Mouse (Mus musculus) telencephalon, adult 2 months (tissue): ENCODE results near the gene Hoxc4.

Experiments
- DNase-seq: peaks from one replicate; pipeline ENCODE4 v3.0.0-alpha.2; 2011; ENCODE audit warnings: low read depth, low spot score

Hoxc4 gene

DNA sequence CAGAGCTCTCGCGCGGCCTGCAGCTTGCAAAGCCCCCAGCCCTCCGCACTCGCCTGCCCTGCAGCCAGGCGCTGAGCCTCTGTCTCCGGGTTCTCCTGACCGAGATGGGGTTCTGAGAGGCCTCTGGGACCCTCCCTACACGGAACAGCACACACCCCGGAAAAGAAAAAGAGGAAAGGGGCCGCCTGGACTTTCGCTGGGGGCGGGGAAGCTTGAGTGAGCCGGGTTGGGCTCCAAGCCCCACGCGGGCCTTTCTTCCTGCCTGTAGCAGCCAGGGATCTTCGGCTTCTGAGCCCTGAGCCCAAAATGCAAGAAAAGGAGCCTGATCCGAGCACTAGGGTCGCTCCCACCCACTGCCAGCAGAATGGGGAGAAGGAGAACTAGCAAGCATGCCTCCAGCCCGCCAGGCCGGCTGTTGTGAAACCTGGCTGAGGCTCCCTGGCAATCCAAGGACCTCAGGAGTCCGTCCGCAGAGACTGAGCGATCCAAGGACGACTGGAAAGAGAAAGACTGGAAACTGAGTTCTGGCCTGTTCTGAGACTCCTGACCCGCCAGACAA lies 6.7 kb upstream of the Hoxc4 start:
- DNase-seq, result no peak

DNA sequence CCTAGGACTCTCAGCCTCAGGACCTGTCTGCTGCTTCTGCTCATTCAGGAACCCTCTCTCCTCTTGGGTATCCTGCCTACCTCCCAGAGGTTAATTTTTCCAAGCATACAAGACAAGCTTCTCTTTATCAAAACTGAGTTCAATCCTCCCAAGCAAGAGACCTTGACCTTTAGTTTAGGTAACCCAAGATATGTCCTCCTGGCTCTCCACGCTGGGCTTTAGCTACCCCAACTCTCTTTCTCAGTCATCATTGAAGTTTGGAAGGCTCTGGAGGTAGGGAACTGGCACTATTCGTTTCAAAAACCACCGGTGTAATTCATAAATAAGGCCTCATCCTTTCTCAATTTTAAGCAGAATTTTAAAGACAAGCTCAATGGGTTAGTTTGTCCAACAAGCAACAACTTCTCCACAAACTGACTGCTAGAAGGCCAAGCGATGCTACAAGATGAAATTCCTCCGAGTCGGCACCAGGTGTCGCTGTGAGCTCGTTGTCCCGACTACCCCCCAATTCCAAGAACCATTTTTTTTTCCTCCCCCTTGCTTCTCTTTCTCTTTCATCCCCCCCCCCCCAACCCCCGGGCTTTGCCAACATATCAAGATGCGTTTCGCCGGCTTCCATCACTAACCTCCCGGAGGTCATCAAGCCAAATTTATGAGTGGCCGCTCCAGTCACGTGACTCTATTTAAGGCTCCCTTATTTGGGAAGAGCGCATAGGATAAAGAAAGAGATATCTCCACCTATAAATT lies 5.3 kb upstream of the Hoxc4 start:
- peak; percentile 28 for DNase-seq

DNA sequence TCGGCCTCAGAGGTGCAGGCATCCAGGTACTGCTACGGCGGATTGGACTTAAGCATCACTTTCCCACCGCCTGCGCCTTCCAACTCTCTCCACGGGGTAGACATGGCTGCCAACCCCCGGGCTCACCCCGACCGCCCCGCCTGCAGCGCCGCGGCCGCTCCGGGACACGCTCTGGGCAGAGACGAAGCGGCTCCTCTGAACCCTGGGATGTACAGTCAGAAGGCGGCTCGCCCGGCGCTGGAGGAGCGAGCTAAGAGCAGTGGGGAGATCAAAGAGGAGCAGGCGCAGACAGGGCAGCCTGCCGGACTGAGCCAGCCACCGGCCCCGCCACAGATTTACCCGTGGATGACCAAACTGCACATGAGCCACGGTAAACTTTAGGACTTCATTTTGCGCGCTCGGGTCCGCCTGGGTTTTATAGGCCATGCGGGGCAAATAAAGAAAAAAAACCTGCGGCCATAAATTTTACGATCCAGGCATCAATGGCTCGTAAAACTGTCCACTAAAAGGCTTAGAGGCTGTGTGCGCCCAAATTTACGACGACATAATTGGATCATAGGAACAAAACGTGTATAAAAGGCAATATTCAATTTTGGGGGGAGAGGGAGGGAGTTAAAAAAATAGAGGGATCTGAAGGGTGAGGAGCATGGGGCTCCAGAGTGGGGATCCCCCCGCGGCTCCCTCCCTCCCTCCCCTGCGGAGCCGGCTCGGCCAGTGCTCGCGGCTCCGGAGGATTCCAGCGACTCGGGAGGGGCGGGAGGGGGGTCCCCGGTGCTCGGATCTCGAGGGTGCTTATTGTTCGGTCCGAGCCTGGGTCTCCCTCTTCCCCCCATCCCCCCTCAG lies 4.3 kb upstream of the Hoxc4 start:
- no peak for DNase-seq

GRCm38 (mm10) chr15:103015009-103015399 lies 3.7 kb upstream of the Hoxc4 start:
- DNase-seq, result no peak

- DNase-seq, result no peak
Measured at GRCm38 (mm10) chr15:103015406-103016166, 3.1 kb upstream of the Hoxc4 start.

DNA sequence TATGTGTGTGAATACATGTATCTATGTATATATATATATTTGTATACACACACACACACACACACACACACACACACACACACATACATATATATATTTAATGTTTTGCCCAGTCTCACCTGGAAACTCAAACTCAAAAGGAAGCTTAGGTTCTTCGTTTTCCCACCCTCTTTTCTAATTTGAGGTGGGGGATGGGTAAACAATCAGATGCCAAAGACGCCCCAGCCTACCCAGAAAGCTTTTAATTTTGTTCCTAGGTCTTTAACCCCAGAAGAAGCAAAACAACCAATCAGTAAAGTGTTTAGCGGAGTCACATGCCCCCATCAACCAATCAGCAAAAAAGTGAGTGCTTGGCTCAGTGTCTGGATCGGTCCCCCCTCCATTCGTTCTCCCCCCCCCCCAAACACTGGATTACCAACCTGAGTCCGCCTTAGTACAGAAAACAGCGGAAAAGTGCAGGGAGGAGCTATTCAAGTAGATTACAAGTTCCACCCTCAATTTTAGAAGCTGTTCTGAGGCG lies 2.2 kb downstream of the Hoxc4 start:
- DNase-seq, result no peak

- no peak for DNase-seq
Measured at GRCm38 (mm10) chr15:103021544-103021943, 2.8 kb downstream of the Hoxc4 start.

- DNase-seq, result no peak
Measured at GRCm38 (mm10) chr15:103024131-103024530, 5.4 kb downstream of the Hoxc4 start.

- no peak for DNase-seq
Measured at GRCm38 (mm10) chr15:103027266-103028235, 8.8 kb downstream of the Hoxc4 start.

DNA sequence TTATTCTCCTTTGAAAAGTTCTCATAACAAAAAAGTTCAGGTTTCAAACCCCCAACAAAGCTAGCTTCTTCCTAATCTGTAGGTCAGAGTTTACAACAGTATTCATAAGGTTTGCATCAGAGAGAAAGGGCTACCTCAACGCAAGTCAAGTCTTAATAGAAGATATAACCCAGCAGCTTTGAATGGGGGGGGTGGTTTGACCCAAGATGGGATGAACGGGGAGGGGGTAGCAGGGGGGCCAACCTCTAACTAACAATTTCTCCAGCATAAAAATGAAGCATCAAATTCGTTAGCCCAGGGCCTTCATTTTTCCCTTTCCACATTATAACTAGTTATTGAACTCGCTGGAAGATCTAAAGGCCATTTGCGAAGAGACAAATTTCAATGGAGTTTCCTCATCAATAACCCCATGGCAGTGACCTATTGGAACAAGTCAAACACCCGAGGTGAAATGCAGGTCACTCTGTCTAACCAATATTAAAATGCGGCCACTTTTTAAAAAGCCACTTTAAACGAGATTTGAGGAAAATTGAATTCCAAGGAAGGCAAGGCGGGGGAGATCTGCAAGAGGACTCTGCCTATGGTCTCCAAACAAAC lies 10.3 kb downstream of the Hoxc4 start:
- no peak for DNase-seq

DNA sequence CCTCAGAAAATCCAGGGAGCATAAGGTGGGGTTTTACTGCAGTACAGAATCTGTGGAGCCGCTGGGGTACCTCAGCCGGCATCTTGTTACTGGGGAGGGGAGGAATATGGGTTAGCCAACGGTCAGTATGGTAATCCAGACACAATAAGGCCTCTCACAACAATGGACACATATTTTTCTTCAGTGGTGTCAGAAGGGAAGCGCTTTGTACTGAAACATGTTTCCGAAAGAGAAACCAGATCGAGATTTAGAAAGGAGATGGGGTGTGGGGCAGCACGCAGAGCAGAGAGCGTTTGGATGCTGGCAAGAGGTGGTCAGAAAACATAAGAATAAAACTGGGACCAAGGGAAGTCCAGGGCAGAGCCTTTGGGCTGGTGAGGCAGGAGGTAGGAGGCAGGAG lies 11.4 kb downstream of the Hoxc4 start:
- DNase-seq, result no peak

DNA sequence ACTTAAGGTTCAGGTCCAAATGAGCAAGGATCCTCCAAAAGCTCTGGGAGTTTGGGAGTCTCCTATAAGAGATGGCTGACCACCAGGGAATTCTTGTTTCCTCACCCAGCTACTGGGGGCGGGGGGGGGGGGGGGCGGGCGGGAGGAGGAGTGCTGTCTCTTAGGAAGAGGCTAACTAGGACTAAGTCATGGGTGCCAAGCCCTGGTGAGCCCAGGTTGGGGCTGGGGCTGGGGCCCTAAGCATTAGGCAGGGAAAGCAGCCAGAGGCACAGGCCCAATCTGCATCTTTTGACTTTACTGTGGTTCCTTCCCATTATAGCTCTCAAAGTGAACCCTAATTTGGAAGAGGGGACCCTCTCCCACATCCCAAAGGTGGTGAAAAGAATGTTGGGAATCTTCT lies 13.4 kb downstream of the Hoxc4 start:
- DNase-seq, result no peak

DNA sequence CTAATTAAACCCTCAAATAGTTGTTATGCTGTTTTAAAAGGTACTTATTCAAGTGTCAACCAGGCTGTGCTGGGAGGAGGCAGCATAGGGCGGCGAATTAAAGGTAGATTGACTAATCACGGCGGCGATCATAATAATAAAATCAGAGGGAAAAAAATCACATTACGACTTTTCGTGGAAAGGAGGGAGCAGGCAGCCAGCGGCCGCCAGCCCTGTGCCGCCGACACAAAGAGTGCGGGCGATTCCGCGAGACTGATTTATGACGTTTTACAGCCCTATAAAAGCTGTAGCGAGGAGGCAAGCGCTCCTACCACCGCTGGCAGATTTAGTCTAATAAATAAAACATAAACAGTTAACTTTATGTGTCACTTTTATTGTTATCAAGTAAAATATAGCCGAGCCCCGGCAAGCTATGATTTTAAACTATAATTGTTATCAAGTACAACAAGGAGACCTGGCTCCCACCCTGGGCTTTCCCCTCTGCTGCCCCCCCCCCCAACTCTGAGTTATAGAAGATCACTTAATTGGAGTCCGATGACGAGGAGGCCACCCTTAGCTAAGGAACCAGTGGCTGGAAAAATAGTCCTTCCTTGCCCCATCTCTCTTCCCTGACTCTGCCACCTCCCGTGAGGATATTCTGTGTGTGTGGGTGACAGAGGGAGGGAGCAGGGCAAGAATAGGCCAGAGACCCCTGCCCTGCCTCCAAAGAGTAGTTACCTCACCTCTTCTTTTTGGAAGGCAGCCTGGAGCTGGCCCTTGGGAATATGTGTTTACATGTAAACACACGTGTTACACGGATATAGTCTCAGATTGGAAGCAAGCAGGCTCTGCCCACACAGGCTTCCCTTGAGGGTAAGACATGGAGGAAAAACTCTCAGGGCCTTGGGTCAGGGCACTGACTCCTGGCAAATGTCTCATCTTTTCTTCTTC lies 14.2 kb downstream of the Hoxc4 start:
- DNase-seq, result no peak

DNA sequence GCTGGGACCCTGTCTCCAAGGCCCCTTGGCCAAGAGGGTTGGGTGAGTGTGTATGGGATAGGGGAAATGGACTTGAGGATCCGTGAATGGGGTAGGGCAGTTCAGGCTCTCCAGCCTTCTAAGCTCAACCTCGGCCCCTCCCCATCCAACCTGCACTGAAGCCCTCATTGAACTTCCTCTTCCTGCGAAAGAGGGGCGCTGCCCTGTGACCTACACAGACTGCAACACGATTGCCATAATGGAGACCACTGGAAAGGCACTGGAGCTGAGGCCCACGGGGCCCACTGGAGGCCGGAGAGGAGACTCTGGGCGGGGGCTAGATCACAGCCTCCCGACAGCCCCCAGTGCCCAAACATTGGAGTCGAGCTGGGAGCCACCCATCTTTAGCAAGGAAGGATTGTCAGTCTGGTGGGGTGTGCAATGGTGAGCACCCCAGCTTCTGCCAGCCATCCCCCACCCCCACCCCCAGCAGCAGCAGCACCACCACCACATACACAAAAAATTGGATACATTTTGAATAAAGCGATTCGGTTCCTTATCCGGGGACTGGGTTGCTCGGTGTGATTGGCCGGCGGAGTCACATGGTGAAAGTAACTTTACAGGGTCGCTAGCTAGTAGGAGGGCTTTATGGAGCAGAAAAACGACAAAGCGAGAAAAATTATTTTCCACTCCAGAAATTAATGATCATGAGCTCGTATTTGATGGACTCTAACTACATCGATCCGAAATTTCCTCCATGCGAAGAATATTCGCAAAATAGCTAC lies 15.5 kb downstream of the Hoxc4 start:
- DNase-seq, result no peak

DNA sequence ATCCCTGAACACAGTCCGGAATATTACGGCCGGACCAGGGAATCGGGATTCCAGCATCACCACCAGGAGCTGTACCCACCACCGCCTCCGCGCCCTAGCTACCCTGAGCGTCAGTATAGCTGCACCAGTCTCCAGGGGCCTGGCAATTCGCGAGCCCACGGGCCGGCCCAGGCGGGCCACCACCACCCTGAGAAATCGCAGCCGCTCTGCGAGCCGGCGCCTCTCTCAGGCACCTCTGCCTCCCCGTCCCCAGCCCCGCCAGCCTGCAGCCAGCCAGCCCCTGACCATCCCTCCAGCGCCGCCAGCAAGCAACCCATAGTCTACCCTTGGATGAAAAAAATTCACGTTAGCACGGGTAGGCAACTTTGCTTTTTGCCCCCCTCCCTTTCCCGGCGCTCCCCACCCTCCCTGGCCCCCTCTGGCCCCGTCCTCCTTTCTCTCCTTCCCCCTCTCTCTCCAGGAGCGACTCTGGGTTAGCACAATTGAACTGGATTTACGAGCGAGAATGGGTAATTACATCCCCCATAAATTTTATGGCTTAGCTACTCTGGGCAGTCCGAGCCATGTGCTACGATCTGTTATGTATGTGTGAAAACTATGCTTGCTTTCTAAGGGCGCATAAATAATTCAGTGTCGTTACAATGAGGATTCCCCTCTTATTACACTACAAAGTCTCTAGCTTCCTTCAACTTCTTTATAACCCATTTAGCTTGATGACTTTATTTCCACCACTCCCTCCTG lies 16.2 kb downstream of the Hoxc4 start:
- DNase-seq, result no peak

DNA sequence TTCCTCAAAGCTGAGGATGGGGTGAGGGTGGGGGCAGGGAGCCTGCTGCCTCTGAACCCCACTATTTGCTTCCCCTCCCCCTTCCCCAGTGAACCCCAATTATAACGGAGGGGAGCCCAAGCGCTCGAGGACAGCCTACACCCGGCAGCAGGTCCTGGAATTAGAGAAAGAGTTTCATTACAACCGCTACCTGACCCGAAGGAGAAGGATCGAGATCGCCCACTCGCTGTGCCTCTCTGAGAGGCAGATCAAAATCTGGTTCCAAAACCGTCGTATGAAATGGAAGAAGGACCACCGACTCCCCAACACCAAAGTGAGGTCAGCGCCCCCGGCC lies 16.8 kb downstream of the Hoxc4 start:
- no peak for DNase-seq

GRCm38 (mm10) chr15:103037579-103037978 lies 18.8 kb downstream of the Hoxc4 start:
- DNase-seq, result no peak
